Mouse (Mus musculus) G1E (cell line): ENCODE results near the gene C1qc. TPM values are rescaled to one million over a fixed set of nuclear protein-coding genes. Genes with fewer than 3 reads are reported as not detected.

Experiments used
- ATAC-seq: 2 replicates; pipeline ENCODE4 v1.8.0; 2016; ENCODE audit warnings: mild to moderate bottlenecking; ENCODE audit not compliant: insufficient number of reproducible peaks, poor library complexity, low FRiP score, severe bottlenecking; ENCODE audit errors: extremely low read depth
- DNase-seq: peaks from one replicate; pipeline ENCODE4 v3.0.0; 2012; ENCODE audit warnings: low spot score
- H3K27me3 ChIP-seq: 2 replicates; pipeline ENCODE4 v1.6.1; 2012; ENCODE audit warnings: mild to moderate bottlenecking, low read length, inconsistent platforms; ENCODE audit not compliant: insufficient read depth
- H3K36me3 ChIP-seq: replicated peaks from 2 replicates; pipeline ENCODE3; 2012; ENCODE audit warnings: mild to moderate bottlenecking, inconsistent platforms
- H3K4me1 ChIP-seq: 2 replicates; pipeline ENCODE4 v1.6.1; 2012; ENCODE audit warnings: low read depth, low read length, inconsistent platforms, mixed read lengths; ENCODE audit not compliant: insufficient read depth
- H3K4me3 ChIP-seq: 2 replicates; pipeline ENCODE4 v1.5.1; 2012; ENCODE audit warnings: low read depth, mild to moderate bottlenecking, inconsistent platforms, low read length, moderate library complexity, mixed read lengths
- H3K9me3 ChIP-seq: replicated peaks from 2 replicates; pipeline ENCODE4 v1.6.1; 2012; ENCODE audit warnings: inconsistent platforms
- CTCF ChIP-seq: IDR thresholded peaks from 2 replicates; pipeline ENCODE4 v1.5.1; 2012; ENCODE audit warnings: low read depth, low read length, inconsistent platforms, mixed read lengths
- GATA1 ChIP-seq: IDR thresholded peaks from 2 replicates; pipeline ENCODE4 v1.6.1; 2012; ENCODE audit warnings: borderline replicate concordance, low read length, inconsistent platforms, mixed read lengths
- GATA2 ChIP-seq: IDR thresholded peaks from 2 replicates; pipeline ENCODE4 v1.6.1; 2012; ENCODE audit warnings: low read depth, low read length, inconsistent platforms, borderline replicate concordance
- POLR2AphosphoS5 ChIP-seq: IDR thresholded peaks from 2 replicates; pipeline ENCODE4 v1.6.1; 2012; ENCODE audit warnings: low read depth, low read length, inconsistent platforms; ENCODE audit not compliant: insufficient replicate concordance
- TAL1 ChIP-seq: conservative IDR thresholded peaks from 2 replicates; pipeline ENCODE4 v1.6.1; 2012; ENCODE audit warnings: low read depth, low read length, inconsistent platforms, mixed read lengths
- polyA plus RNA-seq: library from polyadenylated mRNA; stranded (reverse); fragments of >175 nt; gene quantifications from 2 replicates; pipeline ENCODE4 v1.2.3, GENCODE M21; 2012
- total RNA-seq, 2 experiments: library from RNA; stranded (forward) in 1 of 2; stranded (reverse) in 1 of 2; fragments of 200-1000 nt in 1 of 2; fragments of >200 nt in 1 of 2; fragmentation: Nextera tagmentation in 1 of 2; gene quantifications; 2 replicates each; pipeline ENCODE4 v1.2.3; 2014 to 2017

The C1qc gene
- total and polyA plus RNA-seq, 3 experiments = 0.04 to 0.49 TPM; not detected in 1

DNA sequence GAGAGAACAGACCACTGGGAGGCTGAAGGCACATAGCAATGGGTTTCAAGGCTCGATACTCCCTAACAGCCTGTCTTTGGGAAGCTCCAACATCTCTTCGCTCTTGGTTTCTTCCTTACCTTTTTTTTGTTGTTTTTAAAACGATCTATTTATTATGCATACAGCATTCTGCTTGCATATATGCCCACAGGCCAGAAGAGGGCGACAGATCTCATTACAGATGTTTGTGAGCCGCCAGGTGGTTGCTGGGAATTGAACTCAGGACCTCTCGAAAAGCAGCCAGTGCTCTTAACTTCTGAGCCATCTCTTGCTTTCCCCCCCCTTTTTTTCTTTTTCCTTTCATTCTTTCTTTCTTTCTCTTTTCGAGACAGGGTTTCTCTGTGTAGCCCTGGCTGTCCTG is 6.3 kb upstream of the C1qc start:
- DNase-seq (no peak), ATAC-seq (no peak)
- H3K4me1 ChIP-seq = peaks cover 4% of the 10 kb centered on the region; the same call in 1 of the 2 replicates
- no peaks in the 10 kb centered on the region for H3K27me3 ChIP-seq
- TF ChIP-seq GATA2 (no peak), CTCF (peak; percentile 22; the same call in 1 of the 2 replicates)
- H3K9me3 ChIP-seq = no peaks in the 10 kb centered on the region
- no peak overlapping the region for H3K4me3 ChIP-seq
- no peaks in the 10 kb centered on the region for H3K36me3 ChIP-seq

- Histone ChIP-seq H3K27me3 (no peaks in the 10 kb centered on the region), H3K4me1 (peaks cover 4% of the 10 kb centered on the region; the same call in 1 of the 2 replicates), H3K9me3 (no peaks in the 10 kb centered on the region), H3K4me3 (no peak within 1 kb of the TSS), H3K36me3 (no peaks in the 10 kb centered on the region)
- TF ChIP-seq TAL1 (no peak), CTCF (no peak), POLR2AphosphoS5 (no peak), GATA1 (no peak), GATA2 (no peak)
- ATAC-seq (no peak), DNase-seq (no peak)
Observed at GRCm38 (mm10) chr4:136898637-136899036, 5.8 kb upstream of the C1qc start, which contains the start of gene C1qa. Gene C1qa, minus strand, starts transcription at chr4:136898803.

GRCm38 (mm10) chr4:136898084-136898598 is 5.3 kb upstream of the C1qc start:
- Histone ChIP-seq H3K27me3 (no peaks in the 10 kb centered on the region), H3K4me3 (no peak overlapping the region), H3K4me1 (peaks cover 4% of the 10 kb centered on the region; the same call in 1 of the 2 replicates), H3K36me3 (no peaks in the 10 kb centered on the region), H3K9me3 (no peaks in the 10 kb centered on the region)
- TF ChIP-seq TAL1 (no peak), CTCF (no peak), GATA1 (no peak), POLR2AphosphoS5 (no peak), GATA2 (no peak)
- ATAC-seq = no peak
- DNase-seq = no peak

DNA sequence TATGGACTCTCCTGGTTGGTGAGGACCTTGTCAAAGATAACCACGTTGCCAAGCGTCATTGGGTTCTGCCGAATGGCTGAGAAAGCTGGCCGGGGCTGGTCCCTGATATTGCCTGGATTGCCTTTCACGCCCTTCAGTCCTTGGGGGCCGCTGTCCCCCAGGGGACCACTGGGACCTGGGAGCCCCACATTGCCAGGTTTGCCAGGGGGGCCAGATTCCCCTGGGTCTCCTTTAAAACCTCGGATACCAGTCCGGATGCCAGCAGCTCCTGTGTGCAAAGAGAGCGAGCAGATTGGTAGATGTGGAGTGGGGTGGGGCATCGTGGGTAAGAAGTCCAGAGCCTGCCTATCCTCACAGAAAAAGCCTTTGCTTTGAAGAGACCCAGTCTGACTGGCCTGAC is 3.6 kb upstream of the C1qc start:
- no peak overlapping the region for H3K4me3 ChIP-seq
- H3K36me3 ChIP-seq = no peaks in the 10 kb centered on the region
- no peak for ATAC-seq
- no peak for TF ChIP-seq GATA1
- no peak for TF ChIP-seq CTCF
- peaks cover 4% of the 10 kb centered on the region; the same call in 1 of the 2 replicates for H3K4me1 ChIP-seq
- peaks cover 3% of the 10 kb centered on the region; the same call in 1 of the 2 replicates for H3K27me3 ChIP-seq
- H3K9me3 ChIP-seq = no peaks in the 10 kb centered on the region
- no peak for DNase-seq

GRCm38 (mm10) chr4:136895861-136896260 is 3.0 kb upstream of the C1qc start:
- H3K4me1 ChIP-seq = peaks cover 4% of the 10 kb centered on the region; the same call in 1 of the 2 replicates
- DNase-seq (no peak), ATAC-seq (no peak)
- no peak for TF ChIP-seq GATA1
- TF ChIP-seq POLR2AphosphoS5 = no peak
- TF ChIP-seq TAL1 = no peak
- TF ChIP-seq GATA2 = no peak
- TF ChIP-seq CTCF = no peak
- H3K4me3 ChIP-seq = no peak overlapping the region
- no peaks in the 10 kb centered on the region for H3K9me3 ChIP-seq
- H3K36me3 ChIP-seq = no peaks in the 10 kb centered on the region
- H3K27me3 ChIP-seq = peaks cover 3% of the 10 kb centered on the region; the same call in 1 of the 2 replicates

- H3K36me3 ChIP-seq = no peaks in the 10 kb centered on the region
- H3K4me1 ChIP-seq = peaks cover 4% of the 10 kb centered on the region; the same call in 1 of the 2 replicates
- DNase-seq (no peak), ATAC-seq (no peak)
- TF ChIP-seq TAL1 = no peak
- TF ChIP-seq CTCF = no peak
- no peak for TF ChIP-seq POLR2AphosphoS5
- TF ChIP-seq GATA1 = no peak
- no peak for TF ChIP-seq GATA2
- no peaks in the 10 kb centered on the region for H3K9me3 ChIP-seq
- peaks cover 3% of the 10 kb centered on the region; the same call in 1 of the 2 replicates for H3K27me3 ChIP-seq
- H3K4me3 ChIP-seq = no peak overlapping the region
Observed at GRCm38 (mm10) chr4:136894821-136895220, 2.0 kb upstream of the C1qc start.
